Mouse (Mus musculus): ENCODE results near the gene Stx7. TPM values are rescaled to one million over a fixed set of nuclear protein-coding genes. Genes with fewer than 3 reads are reported as not detected.

Stx7 gene
- polyA plus RNA-seq, 1 experiment from 2014 or later: 52.0 TPM

DNA sequence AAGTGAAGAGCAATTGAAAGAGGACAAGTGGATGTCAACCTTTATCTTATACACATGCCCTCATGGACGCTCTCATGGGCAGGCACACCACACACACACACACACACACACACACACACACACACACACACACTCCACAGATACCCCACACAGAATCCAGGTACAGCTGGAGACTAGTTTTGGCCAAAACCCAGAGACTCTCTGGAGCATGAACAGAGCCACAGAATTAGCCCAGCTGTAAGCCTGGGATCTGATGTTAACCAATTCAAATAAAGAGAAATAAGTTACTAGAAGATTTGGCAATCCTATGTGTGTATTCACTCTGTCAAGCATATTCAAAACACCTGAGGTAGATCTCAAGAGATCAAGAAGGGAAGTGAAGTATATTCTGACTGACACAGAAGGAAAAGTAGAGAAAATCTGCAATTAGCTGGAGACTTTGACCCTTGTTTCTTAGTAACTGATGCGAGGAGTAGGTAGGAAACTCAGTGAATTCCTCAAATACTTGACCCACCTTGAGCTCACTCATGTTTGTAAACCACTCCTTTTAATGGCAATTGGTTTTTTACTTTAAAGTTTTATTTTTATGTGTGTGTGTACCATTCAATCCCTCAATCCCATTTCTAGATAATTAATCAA, 10.4 kb upstream of the Stx7 start:
- Histone ChIP-seq H3K9ac (replicated peaks) (no peak overlapping the region), H3K27me3 (no peaks in the 10 kb centered on the region), H3K9me3 (no peaks in the 10 kb centered on the region), H3K4me1 (replicated peaks) (no peaks in the 10 kb centered on the region; the same call in 1 of the 2 replicates), H3K27ac (no peak overlapping the region), H3K36me3 (no peaks in the 10 kb centered on the region), H3K4me3 (replicated peaks) (no peak overlapping the region), H3K4me2 (no peak overlapping the region)
- WGBS: 77% methylated on average over 2 of the region's 2 CpGs
- no peak for ATAC-seq (ENCODE audit: insufficient number of reproducible peaks, insufficient read depth, low FRiP score, low TSS enrichment, low read depth)

GRCm38 (mm10) chr10:24142735-24143134, 6.4 kb upstream of the Stx7 start:
- no peaks in the 10 kb centered on the region for H3K36me3 ChIP-seq
- H3K9ac ChIP-seq (replicated peaks): no peak overlapping the region
- no peak overlapping the region for H3K27ac ChIP-seq
- no peak for ATAC-seq (ENCODE audit: insufficient number of reproducible peaks, insufficient read depth, low FRiP score, low TSS enrichment, low read depth)
- H3K4me3 ChIP-seq (replicated peaks): no peak overlapping the region
- no peaks in the 10 kb centered on the region for H3K27me3 ChIP-seq
- H3K9me3 ChIP-seq: 0 out of 2 replicates have a peak, but pooled peaks cover 3% of the 10 kb centered on the region
- no peaks in the 10 kb centered on the region for H3K4me1 ChIP-seq (replicated peaks)
- WGBS: 87% methylated on average over 3 of the region's 3 CpGs
- H3K4me2 ChIP-seq: no peak overlapping the region

GRCm38 (mm10) chr10:24150086-24150485, 984 bp downstream of the Stx7 start:
- Histone ChIP-seq H3K4me3 (replicated peaks) (peak overlapping the region; percentile 79), H3K27ac (no peak overlapping the region), H3K27me3 (no peaks in the 10 kb centered on the region), H3K36me3 (no peaks in the 10 kb centered on the region), H3K4me2 (peak overlapping the region; percentile 55), H3K9ac (replicated peaks) (no peak overlapping the region), H3K4me1 (replicated peaks) (no peaks in the 10 kb centered on the region), H3K9me3 (0 out of 2 replicates have a peak, but pooled peaks cover 3% of the 10 kb centered on the region)
- WGBS: 41% methylated on average over 7 of the region's 7 CpGs
- ATAC-seq (ENCODE audit: insufficient number of reproducible peaks, insufficient read depth, low FRiP score, low TSS enrichment, low read depth): no peak

DNA sequence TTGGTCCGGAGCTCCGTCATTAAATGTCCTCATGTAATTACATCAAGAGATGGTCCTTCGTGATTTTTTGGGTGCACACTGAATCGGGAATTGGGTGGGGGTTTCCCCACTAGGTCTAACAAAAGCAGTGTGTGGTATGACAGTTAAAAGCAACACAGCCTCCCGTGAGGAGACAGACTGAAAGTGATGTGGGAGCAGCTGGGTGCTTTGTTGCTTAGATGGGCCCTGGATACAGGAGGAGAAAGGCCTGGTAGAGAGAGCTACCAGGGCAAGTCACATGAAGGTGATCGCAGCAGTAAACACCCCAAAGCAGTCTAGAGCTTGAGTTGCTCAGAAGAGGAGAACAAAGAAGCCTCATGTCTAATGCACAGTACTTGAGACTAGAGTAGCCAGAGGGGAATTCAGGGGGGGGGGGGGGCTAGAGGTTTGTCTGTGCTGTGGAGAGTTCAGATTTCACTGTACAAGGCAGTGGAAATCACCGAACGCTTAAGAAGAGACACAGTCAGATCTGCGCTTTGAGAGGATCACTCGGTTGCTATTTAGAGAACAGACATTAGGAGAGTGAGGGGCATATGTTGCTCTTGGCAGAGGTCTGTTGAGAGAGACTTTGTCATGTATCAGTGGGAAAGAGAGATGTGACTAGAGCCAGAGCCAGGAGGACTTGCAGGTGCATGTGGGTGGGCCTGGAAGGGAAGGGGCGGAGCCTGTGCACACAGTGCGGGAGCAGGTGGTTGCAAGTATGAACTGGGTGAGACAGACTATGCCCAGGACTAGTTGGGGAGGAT, 9.6 kb downstream of the Stx7 start:
- no peak overlapping the region for H3K4me3 ChIP-seq (replicated peaks)
- no peaks in the 10 kb centered on the region for H3K4me1 ChIP-seq (replicated peaks)
- ATAC-seq (ENCODE audit: insufficient number of reproducible peaks, insufficient read depth, low FRiP score, low TSS enrichment, low read depth): no peak
- H3K36me3 ChIP-seq: peaks cover 24% of the 10 kb centered on the region
- no peak overlapping the region for H3K27ac ChIP-seq
- no peaks in the 10 kb centered on the region for H3K27me3 ChIP-seq
- H3K4me2 ChIP-seq: no peak overlapping the region
- H3K9me3 ChIP-seq: no peaks in the 10 kb centered on the region
- no peak overlapping the region for H3K9ac ChIP-seq (replicated peaks)
- 95% methylated on average over 12 of the region's 12 CpGs for WGBS

DNA sequence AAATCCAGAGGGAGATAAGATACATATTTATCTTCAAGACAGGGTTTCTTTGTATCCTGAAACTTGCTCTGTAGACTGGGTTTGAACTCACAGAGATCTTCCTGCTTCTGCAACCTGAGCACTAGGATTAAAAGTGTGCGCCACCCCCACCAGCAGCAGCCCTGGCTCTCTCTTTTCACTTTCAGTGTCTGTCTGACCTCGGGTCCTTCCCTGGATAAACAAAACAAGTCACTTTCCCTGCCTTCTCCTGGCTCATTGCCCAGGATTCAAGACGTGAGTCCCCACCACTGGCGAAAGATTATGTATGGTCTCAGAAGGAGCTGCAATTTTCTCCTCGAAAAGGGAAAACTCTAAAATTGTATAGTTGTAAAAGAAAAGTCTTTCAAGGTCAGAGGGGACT, 10.5 kb downstream of the Stx7 start:
- peaks cover 3% of the 10 kb centered on the region; the same call in 1 of the 2 replicates for H3K4me1 ChIP-seq (replicated peaks)
- no peak overlapping the region for H3K4me2 ChIP-seq
- no peaks in the 10 kb centered on the region for H3K27me3 ChIP-seq
- H3K9me3 ChIP-seq: no peaks in the 10 kb centered on the region
- no peak overlapping the region for H3K4me3 ChIP-seq (replicated peaks)
- no peak overlapping the region for H3K27ac ChIP-seq
- H3K36me3 ChIP-seq: peaks cover 24% of the 10 kb centered on the region
- ATAC-seq (ENCODE audit: insufficient number of reproducible peaks, insufficient read depth, low FRiP score, low TSS enrichment, low read depth): no peak
- H3K9ac ChIP-seq (replicated peaks): no peak overlapping the region
- 68% methylated on average over 5 of the region's 5 CpGs for WGBS

GRCm38 (mm10) chr10:24160349-24160748, 11.2 kb downstream of the Stx7 start:
- no peak overlapping the region for H3K4me3 ChIP-seq (replicated peaks)
- no peak overlapping the region for H3K9ac ChIP-seq (replicated peaks)
- no peaks in the 10 kb centered on the region for H3K9me3 ChIP-seq
- no peak overlapping the region for H3K27ac ChIP-seq
- ATAC-seq (ENCODE audit: insufficient number of reproducible peaks, insufficient read depth, low FRiP score, low TSS enrichment, low read depth): no peak
- no peak overlapping the region for H3K4me2 ChIP-seq
- no peaks in the 10 kb centered on the region for H3K27me3 ChIP-seq
- peaks cover 8% of the 10 kb centered on the region for H3K4me1 ChIP-seq (replicated peaks)
- 88% methylated on average over 7 of the region's 7 CpGs for WGBS
- peaks cover 23% of the 10 kb centered on the region for H3K36me3 ChIP-seq

GRCm38 (mm10) chr10:24164137-24164908, 15.2 kb downstream of the Stx7 start:
- 48% methylated on average over 11 of the region's 11 CpGs for WGBS
- H3K4me2 ChIP-seq: no peak overlapping the region
- no peaks in the 10 kb centered on the region for H3K27me3 ChIP-seq
- H3K36me3 ChIP-seq: no peaks in the 10 kb centered on the region; the same call in 1 of the 2 replicates
- H3K9ac ChIP-seq (replicated peaks): no peak overlapping the region
- no peak for ATAC-seq (ENCODE audit: insufficient number of reproducible peaks, insufficient read depth, low FRiP score, low TSS enrichment, low read depth)
- peaks cover 8% of the 10 kb centered on the region for H3K4me1 ChIP-seq (replicated peaks)
- H3K27ac ChIP-seq: no peak overlapping the region
- no peak overlapping the region for H3K4me3 ChIP-seq (replicated peaks)
- no peaks in the 10 kb centered on the region for H3K9me3 ChIP-seq

DNA sequence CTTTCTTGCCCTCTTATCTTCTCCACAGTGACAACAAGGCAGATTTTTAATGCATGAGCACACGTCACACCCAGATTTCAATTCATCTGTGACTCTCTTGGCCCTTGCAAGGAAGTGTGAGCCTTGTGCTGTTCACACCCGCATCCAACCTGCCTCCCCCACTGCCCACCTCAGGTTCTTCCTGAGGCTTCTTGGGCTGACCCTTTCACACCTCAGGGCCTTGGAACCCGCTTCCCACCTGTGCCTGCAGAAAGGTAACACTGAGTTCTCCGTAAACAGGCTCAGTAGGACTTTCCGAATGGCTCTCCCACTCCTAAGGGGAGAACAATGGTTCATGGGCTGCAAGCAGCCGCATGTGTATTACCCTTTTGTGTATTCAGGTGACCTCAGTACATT, 15.8 kb downstream of the Stx7 start:
- Histone ChIP-seq H3K27me3 (no peaks in the 10 kb centered on the region), H3K27ac (no peak overlapping the region), H3K9ac (replicated peaks) (no peak overlapping the region), H3K9me3 (no peaks in the 10 kb centered on the region), H3K4me2 (no peak overlapping the region), H3K4me1 (replicated peaks) (peaks cover 8% of the 10 kb centered on the region), H3K36me3 (no peaks in the 10 kb centered on the region), H3K4me3 (replicated peaks) (no peak overlapping the region)
- ATAC-seq (ENCODE audit: insufficient number of reproducible peaks, insufficient read depth, low FRiP score, low TSS enrichment, low read depth): no peak
- 74% methylated on average over 6 of the region's 6 CpGs for WGBS

GRCm38 (mm10) chr10:24165526-24166055, 16.5 kb downstream of the Stx7 start:
- no peak for ATAC-seq (ENCODE audit: insufficient number of reproducible peaks, insufficient read depth, low FRiP score, low TSS enrichment, low read depth)
- H3K9ac ChIP-seq (replicated peaks): no peak overlapping the region
- H3K4me3 ChIP-seq (replicated peaks): no peak overlapping the region
- peaks cover 8% of the 10 kb centered on the region for H3K4me1 ChIP-seq (replicated peaks)
- H3K4me2 ChIP-seq: no peak overlapping the region
- H3K36me3 ChIP-seq: no peaks in the 10 kb centered on the region
- H3K27me3 ChIP-seq: no peaks in the 10 kb centered on the region
- WGBS: 83% methylated on average over 1 of the region's 1 CpGs
- H3K27ac ChIP-seq: no peak overlapping the region
- H3K9me3 ChIP-seq: no peaks in the 10 kb centered on the region

DNA sequence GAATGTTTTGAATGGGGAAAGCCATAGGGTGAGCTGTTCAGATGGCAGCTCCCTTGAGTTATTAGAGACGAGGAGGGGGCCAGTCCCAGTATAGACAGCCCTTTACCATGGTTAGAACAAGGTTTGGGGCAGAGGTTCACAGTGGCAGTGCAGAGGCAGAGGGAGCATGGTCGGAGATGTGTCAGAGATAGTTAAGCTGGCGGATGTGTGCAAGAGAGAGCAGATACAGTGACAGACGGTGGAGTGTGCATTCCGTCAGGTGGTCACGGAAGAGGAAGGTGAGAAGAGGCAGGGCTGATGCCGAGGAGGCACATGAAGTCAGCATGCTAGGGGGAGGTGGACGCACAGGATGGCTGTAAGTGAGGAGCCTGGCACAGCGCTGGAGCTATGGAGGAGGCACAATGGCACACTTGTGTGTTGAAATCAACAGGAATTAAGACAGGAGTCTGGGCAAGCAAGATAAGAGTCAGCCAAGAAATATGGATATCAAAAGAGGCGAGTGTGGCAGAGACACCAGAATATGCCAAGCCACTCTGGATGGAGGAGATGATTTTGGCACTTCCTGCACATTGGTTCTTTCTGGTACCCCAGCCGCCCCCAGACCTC, 19.0 kb downstream of the Stx7 start:
- Histone ChIP-seq H3K27ac (no peak overlapping the region), H3K4me3 (replicated peaks) (no peak overlapping the region), H3K4me1 (replicated peaks) (peaks cover 8% of the 10 kb centered on the region), H3K27me3 (no peaks in the 10 kb centered on the region), H3K9ac (replicated peaks) (no peak overlapping the region), H3K9me3 (no peaks in the 10 kb centered on the region), H3K4me2 (no peak overlapping the region), H3K36me3 (no peaks in the 10 kb centered on the region)
- no peak for ATAC-seq (ENCODE audit: insufficient number of reproducible peaks, insufficient read depth, low FRiP score, low TSS enrichment, low read depth)
- WGBS: 91% methylated on average over 11 of the region's 11 CpGs

GRCm38 (mm10) chr10:24168854-24169253, 19.8 kb downstream of the Stx7 start:
- no peak for ATAC-seq (ENCODE audit: insufficient number of reproducible peaks, insufficient read depth, low FRiP score, low TSS enrichment, low read depth)
- Histone ChIP-seq H3K4me1 (replicated peaks) (peaks cover 8% of the 10 kb centered on the region), H3K4me3 (replicated peaks) (no peak overlapping the region), H3K27me3 (no peaks in the 10 kb centered on the region), H3K36me3 (no peaks in the 10 kb centered on the region), H3K4me2 (no peak overlapping the region), H3K9me3 (no peaks in the 10 kb centered on the region), H3K27ac (no peak overlapping the region), H3K9ac (replicated peaks) (no peak overlapping the region)
- WGBS: 96% methylated on average over 1 of the region's 1 CpGs
